In the genomic region with DNA sequence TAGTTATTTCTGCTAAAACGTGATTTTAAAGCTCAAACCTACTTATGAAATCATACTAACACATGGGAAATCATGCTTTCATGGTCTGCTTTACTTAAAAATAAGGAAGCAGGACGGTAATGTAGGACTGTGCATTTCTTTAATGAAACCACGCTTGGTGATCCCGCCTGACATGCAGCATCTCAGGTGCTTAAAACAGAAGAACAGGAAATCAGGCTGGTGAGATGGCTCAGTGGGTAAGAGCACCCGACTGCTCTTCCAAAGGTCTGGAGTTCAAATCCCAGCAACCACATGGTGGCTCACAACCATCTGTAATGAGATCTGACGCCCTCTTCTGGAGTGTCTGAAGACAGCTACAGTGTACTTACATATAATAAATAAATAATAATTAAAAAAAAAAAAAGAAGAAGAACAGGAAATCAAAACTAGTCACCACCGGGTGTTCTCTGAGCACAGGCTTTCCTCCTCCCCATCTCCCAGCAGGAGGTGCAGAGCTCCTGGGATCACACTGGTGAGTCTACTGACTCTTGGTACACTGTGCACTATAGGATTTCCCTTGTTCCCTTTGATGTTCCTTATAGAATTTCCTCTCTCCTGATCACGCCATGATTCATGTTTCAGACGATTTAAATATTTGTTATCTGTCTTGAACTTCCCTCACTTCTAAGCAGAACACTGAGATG, we compare ENCODE assay signal across 7 mouse cellular contexts. TPM values are rescaled to one million over a fixed set of nuclear protein-coding genes. Genes with fewer than 3 reads are reported as not detected.
DNase-seq lines count a peak whose midpoint lies in the region; ATAC-seq and TF ChIP-seq lines count a peak whose summit lies in the region.
"Not testable (repeated sequence)": the region's sequence is repeated elsewhere in the genome, so short reads cannot be mapped to it uniquely, and the experiment has no call there.

No protein-coding gene starts in this region.

- peak overlapping the region; percentile 97 for H3K4me3 ChIP-seq in bone marrow macrophage, adult 2 months (ENCODE audit: insufficient read depth, low read length)
- peak overlapping the region; percentile 82 for H3K4me3 ChIP-seq in embryonic facial prominence, embryonic 15.5 days (replicated peaks)
- H3K4me3 ChIP-seq in heart, embryonic 11.5 days (ENCODE audit: low read depth, low read length), result peak overlapping the region; percentile 84
- peak overlapping the region; percentile 63 for H3K4me3 ChIP-seq in limb, embryonic 14.5 days (replicated peaks; ENCODE audit: low read length)
- H3K4me3 ChIP-seq in neural tube, embryonic 14.5 days (ENCODE audit: low read depth, low read length), result peak overlapping the region; percentile 66

- not testable (repeated sequence) for H3K4me1 ChIP-seq in bone marrow macrophage, adult 2 months (ENCODE audit: control insufficient read depth, insufficient read depth, low read length); embryonic facial prominence, embryonic 15.5 days; heart, embryonic 11.5 days (ENCODE audit: control insufficient read depth, insufficient read depth, low read length); limb, embryonic 14.5 days (ENCODE audit: control insufficient read depth, insufficient read depth, low read length); neural tube, embryonic 14.5 days (ENCODE audit: control insufficient read depth, insufficient read depth, low read length)

- H3K36me3 ChIP-seq in embryonic facial prominence, embryonic 15.5 days; heart, embryonic 11.5 days (ENCODE audit: control insufficient read depth, insufficient read depth, low read length); limb, embryonic 14.5 days (ENCODE audit: control insufficient read depth, insufficient read depth, low read length); neural tube, embryonic 14.5 days (ENCODE audit: control insufficient read depth, insufficient read depth, low read length): not testable (repeated sequence)

- not testable (repeated sequence) for ATAC-seq in embryonic facial prominence, embryonic 15.5 days (ENCODE audit: insufficient number of reproducible peaks, low FRiP score, low TSS enrichment, low read depth); heart, embryonic 11.5 days (replicated peaks; ENCODE audit: insufficient number of reproducible peaks, low FRiP score, low TSS enrichment)
- ATAC-seq in inflammation-experienced regulatory T-cells, adult 6 months, result peak; percentile 41
- 0 out of 2 replicates have a peak, but pooled peaks have one; percentile 15 for ATAC-seq in limb, embryonic 14.5 days (ENCODE audit: low FRiP score, low read depth)
- ATAC-seq in megakaryocyte, adult 5-6 weeks (ENCODE audit: poor library complexity, severe bottlenecking), result peak; percentile 26
- peak; percentile 74 for ATAC-seq in neural tube, embryonic 14.5 days (ENCODE audit: low read depth)

- not testable (repeated sequence) for H3K9me3 ChIP-seq in embryonic facial prominence, embryonic 15.5 days (replicated peaks); heart, embryonic 11.5 days (replicated peaks; ENCODE audit: control insufficient read depth, low read length); limb, embryonic 14.5 days (ENCODE audit: control insufficient read depth, low read length); neural tube, embryonic 14.5 days (ENCODE audit: control insufficient read depth, low read length)

- not testable (repeated sequence) for DNase-seq in limb, embryonic 14.5 days (ENCODE audit: low spot score)

- H3K27me3 ChIP-seq in embryonic facial prominence, embryonic 15.5 days; heart, embryonic 11.5 days (ENCODE audit: control insufficient read depth, insufficient read depth, low read length); limb, embryonic 14.5 days (ENCODE audit: control insufficient read depth, insufficient read depth, low read length); neural tube, embryonic 14.5 days (ENCODE audit: control insufficient read depth, insufficient read depth, low read length): not testable (repeated sequence)

- TF ChIP-seq POLR2A in bone marrow macrophage, adult 2 months (IDR thresholded peaks at IDR 0.05; ENCODE audit: borderline replicate concordance, low read depth, low read length); limb, embryonic 14.5 days (IDR thresholded peaks at IDR 0.05; ENCODE audit: borderline replicate concordance, extremely low read depth, insufficient read depth, insufficient read length): not testable (repeated sequence)

- TF ChIP-seq CTCF in bone marrow macrophage, adult 2 months (IDR thresholded peaks at IDR 0.05; ENCODE audit: low read depth, low read length), result not testable (repeated sequence)

- H3K9ac ChIP-seq in embryonic facial prominence, embryonic 15.5 days, result not testable (repeated sequence)
- peak overlapping the region; percentile 82 for H3K9ac ChIP-seq in heart, embryonic 11.5 days (ENCODE audit: low read depth, low read length)
- H3K9ac ChIP-seq in limb, embryonic 14.5 days (ENCODE audit: low read depth, low read length, severe bottlenecking), result peak overlapping the region; percentile 63
- peak overlapping the region; percentile 64; the same call in 1 of the 2 replicates for H3K9ac ChIP-seq in neural tube, embryonic 14.5 days (replicated peaks; ENCODE audit: low read depth, low read length)

- WGBS in embryonic facial prominence, embryonic 15.5 days, result 41% methylated on average over 9 of the region's 9 CpGs
- 42% methylated on average over 8 of the region's 9 CpGs for WGBS in heart, embryonic 11.5 days (ENCODE audit: insufficient replicate concordance)
- WGBS in limb, embryonic 14.5 days, result 50% methylated on average over 8 of the region's 9 CpGs
- WGBS in neural tube, embryonic 14.5 days, result 53% methylated on average over 8 of the region's 9 CpGs

- H3K27ac ChIP-seq in bone marrow macrophage, adult 2 months (ENCODE audit: insufficient read depth, low read depth, low read length); embryonic facial prominence, embryonic 15.5 days (replicated peaks); heart, embryonic 11.5 days (ENCODE audit: low read depth, low read length); limb, embryonic 14.5 days (replicated peaks; ENCODE audit: low read depth, low read length); neural tube, embryonic 14.5 days (ENCODE audit: low read depth, low read length): not testable (repeated sequence)

- peak overlapping the region; percentile 75 for H3K4me2 ChIP-seq in embryonic facial prominence, embryonic 15.5 days (replicated peaks)
- H3K4me2 ChIP-seq in heart, embryonic 11.5 days, result peak overlapping the region; percentile 80
- peak overlapping the region; percentile 67 for H3K4me2 ChIP-seq in limb, embryonic 14.5 days (replicated peaks; ENCODE audit: low read depth, low read length, severe bottlenecking)
- H3K4me2 ChIP-seq in neural tube, embryonic 14.5 days (ENCODE audit: low read depth, low read length), result peak overlapping the region; percentile 64

RNA-seq across cellular contexts. Expression of a gene that starts 8.7 kb away (rescaled TPM):
- polyA plus RNA-seq in bone marrow macrophage, adult 2 months (2012; ENCODE audit: insufficient read depth, insufficient read length, missing spikeins), result 2.5 and 2.7 TPM in 2 replicates
- 1.7 and 2.3 TPM in 2 replicates for polyA plus RNA-seq in embryonic facial prominence, embryonic 15.5 days (2015; fragmentation: Nextera tagmentation; extraction: Ambion mirVana)
- polyA plus RNA-seq in heart, embryonic 11.5 days (2014; fragmentation: Nextera tagmentation; extraction: Ambion mirVana), result 1.3 and 1.9 TPM in 2 replicates
- polyA plus RNA-seq in inflammation-experienced regulatory T-cells, adult 6 months (2017; shearing (Covaris generic)), result 1 to 10 TPM; 1.4 to 3.7 (median 1.9) TPM
- 1.5 and 2.0 TPM in 2 replicates for polyA plus RNA-seq in limb, embryonic 14.5 days (2012; rRNA removed)
- 1.6 and 2.5 TPM in 2 replicates for polyA plus RNA-seq in limb, embryonic 14.5 days (2014; fragmentation: Nextera tagmentation; extraction: Ambion mirVana)
- total RNA-seq in megakaryocyte, adult 5-6 weeks (2015), result 4.7 and 5.6 TPM in 2 replicates
- total RNA-seq in megakaryocyte, adult 5-6 weeks (2017), result 2.9 and 4.3 TPM in 2 replicates
- 7.6 and 10.4 TPM in 2 replicates for polyA plus RNA-seq in neural tube, embryonic 14.5 days (2014; fragmentation: Nextera tagmentation; extraction: Ambion mirVana)

RNA-seq across cellular contexts. Expression of a gene that starts 36.8 kb away (rescaled TPM):
- polyA plus RNA-seq in bone marrow macrophage, adult 2 months (2012; ENCODE audit: insufficient read depth, insufficient read length, missing spikeins), result 0.84 TPM in 1 of 2 replicates, not detected in the other
- polyA plus RNA-seq in embryonic facial prominence, embryonic 15.5 days (2015; fragmentation: Nextera tagmentation; extraction: Ambion mirVana), result 0.45 and 1.1 TPM in 2 replicates
- 0.46 TPM in 1 of 2 replicates, not detected in the other for polyA plus RNA-seq in heart, embryonic 11.5 days (2014; fragmentation: Nextera tagmentation; extraction: Ambion mirVana)
- polyA plus RNA-seq in inflammation-experienced regulatory T-cells, adult 6 months (2017; shearing (Covaris generic)), result under 1 TPM in 1 of 3 experiments, not detected in 2; 0.40 TPM
- polyA plus RNA-seq in limb, embryonic 14.5 days (2012; rRNA removed), result 1.3 and 1.6 TPM in 2 replicates
- 0.54 and 0.85 TPM in 2 replicates for polyA plus RNA-seq in limb, embryonic 14.5 days (2014; fragmentation: Nextera tagmentation; extraction: Ambion mirVana)
- total RNA-seq in megakaryocyte, adult 5-6 weeks (2015), result 0.60 TPM in 1 of 2 replicates, not detected in the other
- total RNA-seq in megakaryocyte, adult 5-6 weeks (2017), result 0.65 TPM in 1 of 2 replicates, not detected in the other
- polyA plus RNA-seq in neural tube, embryonic 14.5 days (2014; fragmentation: Nextera tagmentation; extraction: Ambion mirVana), result 1.3 and 1.8 TPM in 2 replicates
